Mouse (Mus musculus) T-helper 2 cell (primary cell): Measurements from ENCODE around the gene Fbxl17.

Experiments used
- in situ Hi-C: fragments of 300-600 bp; cut with MboI, MseI; formaldehyde crosslinking; loops from one replicate; pipeline ENCODE4 v1.15.1; 2025; ENCODE audit warnings: high pct_unique_total_duplicates

Gene Fbxl17

DNA sequence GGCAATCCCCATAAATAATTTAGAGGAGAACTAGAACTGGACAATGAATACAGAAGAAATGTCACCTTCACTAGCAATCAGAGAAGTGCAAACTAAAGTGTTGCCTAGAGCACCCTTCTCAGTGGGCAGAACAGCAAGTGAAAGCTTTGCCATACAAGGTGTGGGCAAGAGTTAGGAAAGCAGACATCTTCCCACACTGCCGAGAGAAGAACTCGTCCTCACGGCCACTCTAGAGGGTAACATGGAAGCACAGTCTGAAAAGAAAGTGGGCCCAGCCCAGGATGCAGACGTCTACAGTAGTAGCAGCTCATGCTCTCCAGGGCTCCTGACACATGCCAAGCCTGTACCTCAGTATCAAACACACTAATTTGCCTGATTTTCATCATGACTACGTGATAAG lies 387.0 kb downstream of the Fbxl17 start:
- in situ Hi-C loops = no loop called here

DNA sequence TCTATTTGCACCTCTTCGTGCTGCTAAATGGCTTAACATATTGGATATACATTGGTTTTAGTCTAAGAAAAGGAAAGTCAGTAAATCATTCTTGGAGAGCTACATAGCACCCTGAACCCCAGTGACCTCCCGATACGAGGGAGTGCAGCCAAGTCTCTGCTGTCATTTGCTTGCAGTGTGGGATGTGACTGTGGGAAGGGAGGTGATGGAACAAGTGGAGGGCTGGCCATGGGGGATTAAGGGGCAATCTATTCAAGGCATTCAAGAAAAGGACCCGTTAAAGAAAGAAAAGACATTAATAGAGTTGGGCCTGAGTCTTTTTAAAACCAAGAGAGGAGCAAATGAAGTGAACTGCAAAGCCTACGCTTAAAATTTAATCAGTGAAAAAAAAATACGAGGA lies 388.8 kb downstream of the Fbxl17 start:
- in situ Hi-C loops = no loop called here

DNA sequence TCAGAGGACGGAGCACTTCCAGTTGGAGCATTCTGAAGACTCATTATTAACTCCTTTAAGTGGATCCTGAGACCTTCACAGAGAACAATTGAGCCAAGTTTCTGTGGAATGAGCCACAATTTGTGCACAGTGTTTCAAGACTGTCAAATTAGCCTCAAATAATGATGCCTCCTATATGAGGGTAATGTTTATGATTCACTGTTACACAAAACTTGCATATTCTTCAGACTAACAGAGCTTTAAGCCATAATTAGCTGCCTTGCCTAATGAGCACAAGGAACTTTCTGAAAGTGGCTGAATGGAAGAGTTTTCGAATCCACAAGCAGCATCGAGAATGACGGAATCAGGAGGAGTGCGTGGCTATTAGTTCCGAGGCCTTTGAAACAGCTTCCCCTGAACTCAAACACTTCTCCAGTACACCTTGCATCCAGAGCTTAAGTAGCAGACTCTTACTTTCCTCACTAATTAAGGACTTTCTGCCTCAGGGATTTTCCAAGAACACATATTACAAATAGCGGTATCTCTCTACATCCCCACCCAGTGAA lies 389.5 kb downstream of the Fbxl17 start:
- in situ Hi-C loops = no loop called here

DNA sequence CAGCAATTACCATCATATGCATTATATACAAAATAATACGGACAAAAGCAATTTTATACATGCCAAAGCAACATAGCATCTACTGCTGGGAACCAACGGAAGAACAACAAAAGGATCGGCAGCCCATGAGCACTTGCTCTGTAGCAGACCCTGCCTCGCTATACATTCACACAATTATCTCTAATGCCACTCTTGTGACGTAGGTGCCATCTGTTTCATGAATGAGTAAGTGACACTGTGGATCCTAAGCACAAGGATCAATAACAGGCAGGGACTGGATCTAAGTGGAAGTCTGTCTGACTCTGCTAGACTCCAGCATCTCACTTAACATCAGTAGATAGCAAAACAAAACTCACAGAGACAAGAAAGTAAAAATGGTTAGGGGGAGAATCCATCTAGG lies 391.8 kb downstream of the Fbxl17 start:
- in situ Hi-C loops = no loop called here

DNA sequence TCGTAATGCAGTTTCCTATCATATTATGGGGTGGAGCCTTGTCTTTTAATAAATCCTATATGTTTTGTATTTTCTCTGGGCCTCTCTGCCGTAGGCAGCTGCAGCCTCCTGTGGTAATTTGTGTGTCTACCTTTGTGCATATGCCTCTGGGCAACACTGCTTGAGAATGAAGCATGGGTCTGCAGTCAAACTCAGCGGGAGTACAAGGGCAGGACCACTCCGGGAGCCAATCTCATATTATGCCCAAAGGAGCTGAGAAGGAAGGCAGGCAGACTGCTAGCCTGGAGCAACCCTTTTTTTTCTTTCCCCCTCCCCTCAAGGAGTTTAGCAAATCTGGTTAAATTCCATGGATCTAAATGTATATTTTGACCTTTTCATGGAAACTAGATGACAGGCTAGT lies 392.3 kb downstream of the Fbxl17 start:
- in situ Hi-C loops = no loop called here

DNA sequence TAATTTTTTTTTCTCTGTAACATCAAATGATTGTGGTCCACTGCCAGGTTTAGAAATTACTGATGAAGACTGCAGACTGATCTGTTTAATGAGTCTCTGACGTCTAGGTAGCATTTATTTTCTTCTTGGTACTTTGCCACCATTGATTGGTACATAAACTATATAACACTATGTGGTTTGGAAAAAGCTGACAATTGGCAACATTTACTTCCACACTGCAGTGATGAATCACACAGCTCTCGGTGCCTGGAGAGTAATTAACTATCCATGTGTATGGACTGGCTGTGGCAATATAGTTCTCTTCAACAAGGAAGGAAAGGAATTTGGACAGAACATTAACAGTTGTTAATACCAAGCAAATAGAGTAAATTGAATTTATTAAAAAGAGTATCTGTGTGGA lies 404.3 kb downstream of the Fbxl17 start:
- in situ Hi-C loops = no loop called here

DNA sequence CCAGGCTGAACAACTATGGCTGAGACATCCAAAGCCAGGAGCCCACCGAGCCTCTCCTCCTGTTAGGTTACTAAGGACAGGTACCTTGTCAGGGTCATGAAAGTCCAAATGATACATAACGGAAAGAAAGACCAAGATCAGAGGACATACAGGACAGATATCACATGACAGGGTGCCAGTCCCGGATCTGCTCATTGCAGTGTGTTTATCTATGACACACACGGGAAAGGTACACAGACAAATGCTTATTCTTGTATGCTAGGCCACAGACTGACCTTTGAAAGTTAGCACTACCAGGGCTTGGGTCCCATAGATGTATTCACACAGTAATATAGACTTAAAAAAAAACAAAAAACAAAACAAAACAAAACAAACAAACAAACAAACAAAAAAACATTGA lies 404.8 kb downstream of the Fbxl17 start:
- in situ Hi-C loops = no loop called here

DNA sequence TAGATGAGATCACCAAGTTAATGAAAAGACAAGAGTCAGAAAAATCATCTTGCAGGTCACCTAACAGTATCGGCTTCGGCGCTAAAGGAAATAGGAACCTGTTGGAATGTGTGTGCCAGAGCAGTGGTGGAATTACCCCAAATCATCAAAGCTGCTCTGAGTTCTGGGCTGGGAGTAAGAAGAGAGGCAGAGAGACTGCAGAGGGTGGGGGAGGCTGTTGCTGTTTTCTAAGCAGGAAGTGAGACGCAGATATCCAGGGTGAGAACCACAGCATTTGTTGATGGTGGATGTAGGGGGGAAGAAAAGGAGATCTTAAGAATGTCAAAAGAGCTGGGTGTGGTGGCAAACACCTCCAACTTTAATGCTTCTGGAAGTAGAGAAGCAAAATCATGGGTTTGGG lies 406.6 kb downstream of the Fbxl17 start:
- in situ Hi-C loops = no loop called here

DNA sequence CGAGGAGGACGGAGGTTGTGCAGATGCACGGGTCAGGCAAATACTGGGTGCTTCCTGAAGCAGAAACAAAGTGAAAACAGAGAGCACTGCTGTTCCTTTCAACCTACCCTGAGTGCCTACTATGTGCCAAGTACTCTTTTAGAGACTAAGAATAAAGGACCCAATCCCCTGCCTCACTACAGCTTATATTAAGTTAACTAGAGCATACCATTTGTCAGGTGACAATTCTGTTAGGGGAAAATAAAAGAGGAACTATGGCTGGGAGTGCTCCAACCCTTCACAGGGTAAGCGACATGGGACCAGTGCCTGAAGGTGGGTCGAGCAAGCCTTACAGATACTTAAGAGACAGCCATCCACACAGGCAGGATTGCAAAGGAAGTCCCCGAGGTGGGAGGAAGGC lies 407.0 kb downstream of the Fbxl17 start:
- in situ Hi-C loops = no loop called here

DNA sequence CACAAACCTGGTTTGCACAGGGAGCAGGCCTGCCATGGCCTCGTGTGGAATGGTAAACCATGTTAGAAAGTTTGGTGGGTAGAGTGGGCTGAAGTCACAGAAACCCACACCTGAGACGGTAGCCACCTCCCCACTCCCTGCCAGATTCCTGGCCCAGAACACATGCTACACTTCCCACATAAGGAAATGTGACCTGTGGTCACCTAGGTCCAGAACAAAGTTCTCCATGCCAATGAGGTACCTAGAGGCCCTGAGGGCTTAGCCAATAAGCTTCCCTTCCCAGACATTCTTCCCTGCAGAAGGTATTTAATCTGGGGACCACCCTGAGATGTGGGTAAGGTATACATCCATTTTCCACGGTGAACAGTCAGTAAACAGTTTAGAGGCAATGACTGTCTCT lies 409.7 kb downstream of the Fbxl17 start:
- in situ Hi-C loops = no loop called here

DNA sequence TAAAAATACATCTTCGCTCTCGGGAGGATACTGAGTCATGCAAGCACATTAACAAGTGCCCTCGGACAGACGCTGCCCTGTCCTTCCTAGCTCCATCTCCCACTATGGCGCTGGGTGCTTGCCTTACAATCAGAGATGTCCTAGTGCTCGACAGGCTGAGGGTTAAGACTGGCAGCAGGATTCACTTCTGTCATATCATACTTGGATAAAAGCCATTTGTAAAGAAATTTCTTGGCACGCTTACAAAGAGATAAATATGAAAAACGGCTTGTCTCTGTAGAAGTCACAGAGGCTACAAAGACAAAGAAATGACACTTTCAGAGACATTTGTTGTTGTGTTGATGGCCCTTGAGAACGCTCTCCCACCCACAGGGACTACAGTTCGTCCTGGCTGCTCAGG lies 412.6 kb downstream of the Fbxl17 start:
- in situ Hi-C loops = no loop called here

DNA sequence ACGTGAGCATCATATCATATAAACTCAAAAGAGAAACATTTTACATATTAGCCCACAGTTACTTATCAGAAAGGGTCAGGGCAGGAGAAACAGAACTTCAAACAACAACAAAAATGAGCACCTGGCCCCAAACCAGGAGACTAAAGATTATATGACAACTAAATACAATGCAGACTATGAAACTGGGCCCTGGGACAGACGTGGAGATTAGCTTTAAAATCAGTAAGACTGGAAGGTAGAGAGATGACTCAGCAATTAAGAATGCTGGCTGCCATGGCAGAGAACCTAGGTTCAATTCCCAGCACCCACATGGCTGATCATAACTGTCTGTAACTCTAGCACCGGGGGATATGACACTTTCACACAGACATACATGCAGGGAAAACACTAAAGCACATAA lies 413.3 kb downstream of the Fbxl17 start:
- in situ Hi-C loops = no loop called here

DNA sequence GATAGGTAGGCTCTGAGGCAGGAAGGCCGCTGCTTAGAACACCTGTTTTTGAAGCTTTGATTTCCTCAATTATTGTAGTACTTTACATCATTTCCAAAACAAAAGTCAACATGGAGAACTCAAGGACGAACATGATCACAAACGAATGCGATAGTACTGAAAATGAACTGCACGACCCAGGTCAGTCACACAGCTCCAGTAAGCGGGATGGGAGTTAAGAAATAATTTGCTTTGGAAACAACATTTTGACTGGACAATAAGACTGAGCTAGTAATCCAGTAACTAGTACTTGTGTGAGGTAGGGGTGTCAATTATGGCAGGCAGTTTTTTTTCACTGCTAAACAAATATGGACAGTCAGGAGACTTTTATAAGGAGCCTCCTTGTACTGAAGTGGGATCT lies 414.6 kb downstream of the Fbxl17 start:
- in situ Hi-C loops = no loop called here

DNA sequence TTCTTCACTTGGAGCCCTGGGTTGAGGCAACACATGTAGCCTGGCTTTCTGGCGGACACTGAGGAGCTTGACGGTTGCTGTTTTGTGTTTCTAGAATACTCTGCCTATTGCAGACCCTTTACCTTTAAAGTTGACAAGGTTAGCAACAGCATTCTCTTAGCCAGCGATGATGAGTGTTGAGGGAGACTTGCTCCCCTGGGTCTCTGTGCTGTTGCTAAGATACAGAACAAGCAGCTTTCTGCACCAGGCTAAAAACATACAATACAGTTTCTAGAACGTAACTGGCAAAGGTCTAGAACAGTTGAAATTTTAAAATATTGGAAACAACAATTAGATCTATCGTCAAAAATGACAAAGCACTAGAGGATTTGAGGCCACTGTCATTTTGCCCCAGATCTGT lies 420.7 kb downstream of the Fbxl17 start:
- in situ Hi-C loops = no loop called here

DNA sequence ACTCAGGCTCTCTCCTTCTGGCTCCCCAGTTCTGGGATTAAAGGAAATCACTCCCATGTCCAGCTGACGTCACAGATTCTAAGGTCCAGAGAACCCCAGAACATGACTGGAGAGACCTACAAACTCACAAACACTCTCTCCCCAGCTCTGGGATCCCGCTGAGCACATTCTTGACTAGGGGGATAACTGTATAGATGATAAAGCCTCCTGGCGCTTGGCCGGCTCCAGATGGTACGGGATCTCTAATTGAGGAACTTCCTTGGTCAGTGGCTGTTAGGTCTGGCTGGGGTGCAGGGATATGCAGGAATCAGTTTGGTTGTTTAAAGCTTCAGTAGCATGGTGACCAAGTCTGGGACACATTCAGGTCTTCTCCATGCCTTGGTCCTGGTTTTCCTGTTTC lies 422.3 kb downstream of the Fbxl17 start:
- in situ Hi-C loops = no loop called here

DNA sequence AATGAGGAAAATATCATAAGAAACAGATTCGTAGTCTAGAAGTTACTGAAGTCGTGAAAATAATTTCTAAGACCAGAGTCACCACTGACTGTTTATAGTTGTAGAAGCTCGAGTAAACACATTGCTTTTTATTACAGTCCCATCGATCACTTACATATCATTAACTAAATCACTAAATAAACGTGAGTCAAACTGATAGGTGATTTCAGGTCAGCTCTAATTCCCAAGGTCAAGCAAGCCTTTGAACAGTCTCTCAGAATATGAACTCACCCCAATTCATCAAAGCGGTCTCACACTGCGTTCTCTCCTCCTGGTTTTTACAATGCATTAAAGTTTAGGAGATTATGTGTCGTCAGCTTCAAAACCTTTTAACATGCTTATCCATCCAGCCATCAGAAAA lies 423.2 kb downstream of the Fbxl17 start:
- in situ Hi-C loops = no loop called here

DNA sequence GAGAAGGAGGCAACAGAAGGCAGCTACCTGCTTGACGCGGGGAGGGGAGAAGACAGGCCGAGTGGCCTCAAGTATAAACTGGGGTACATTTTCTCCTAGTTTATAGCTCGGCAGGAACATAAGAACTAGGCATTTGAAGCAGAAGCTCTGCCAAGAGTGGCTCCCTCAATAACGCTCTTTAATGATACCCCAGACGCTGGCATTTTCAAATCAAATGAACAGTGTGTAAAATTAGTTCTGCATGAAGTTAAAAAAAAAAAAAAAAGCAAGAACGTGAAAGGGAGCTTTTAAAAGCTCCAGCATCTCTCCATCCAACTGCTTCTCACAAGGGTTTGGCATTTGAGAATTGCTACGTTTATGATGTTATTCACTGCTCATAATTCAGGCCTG lies 423.8 kb downstream of the Fbxl17 start:
- in situ Hi-C loops = no loop called here

DNA sequence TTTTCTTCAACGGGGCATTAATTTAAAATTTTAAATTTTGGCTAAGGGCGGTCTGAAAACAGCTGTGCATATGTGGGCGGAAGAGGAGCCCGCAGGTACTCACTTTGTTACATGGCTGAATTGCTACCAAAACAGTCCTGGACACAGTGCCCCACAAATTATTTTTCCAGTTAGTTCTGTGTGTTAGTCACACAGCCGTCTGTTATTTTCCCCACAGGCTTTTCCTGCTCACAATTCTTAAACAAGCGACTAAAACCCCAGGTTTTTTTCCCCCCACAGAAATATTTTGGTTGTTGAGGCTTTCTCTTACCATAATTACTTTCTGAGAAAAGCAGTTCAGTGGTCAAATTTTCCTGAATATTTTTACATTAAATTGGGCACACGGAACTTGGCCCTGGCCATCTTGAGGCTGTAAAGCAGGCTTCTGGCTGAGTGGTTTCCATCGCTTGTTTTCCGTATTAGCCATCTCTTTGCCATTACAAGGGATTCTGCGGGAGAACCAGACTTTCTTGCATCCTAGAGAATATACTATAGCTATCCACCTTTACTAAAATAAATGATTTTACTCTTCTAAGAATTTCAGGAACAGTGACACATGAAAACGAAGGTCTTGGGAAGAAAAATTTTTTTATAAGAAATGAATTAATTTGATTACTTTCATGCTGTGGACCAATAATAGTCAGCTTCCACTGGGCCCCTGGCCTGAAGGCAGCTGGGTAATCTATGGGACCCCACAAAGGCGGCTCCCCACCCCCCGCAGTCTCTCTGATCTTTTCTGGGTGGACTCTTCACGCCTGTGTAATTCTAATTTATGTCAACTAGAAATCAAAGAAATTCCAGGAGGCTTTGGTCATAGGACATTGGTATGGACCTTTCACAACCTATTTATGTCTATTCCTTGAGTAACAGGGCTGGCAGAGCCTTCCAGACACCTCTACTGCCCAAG lies 424.5 kb downstream of the Fbxl17 start:
- in situ Hi-C loops = no loop called here

DNA sequence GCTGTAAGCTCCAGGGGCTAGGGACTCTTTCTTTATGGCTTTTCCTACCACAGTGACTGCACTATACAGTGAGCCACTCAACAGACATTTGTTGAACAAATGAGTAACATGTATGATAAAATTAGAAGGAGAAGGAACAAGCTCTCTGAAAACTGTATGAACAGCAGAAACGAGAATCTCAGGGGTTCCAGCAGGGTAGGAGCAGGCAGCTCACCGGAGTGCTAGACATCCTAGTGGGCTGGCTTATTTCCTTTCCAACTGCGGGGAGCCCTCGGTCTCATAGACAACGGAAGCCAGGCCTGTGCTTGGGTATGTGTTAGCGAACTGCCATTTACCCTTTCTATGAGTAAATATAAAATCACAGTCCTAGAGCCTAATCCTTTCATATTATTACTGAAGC lies 426.5 kb downstream of the Fbxl17 start:
- in situ Hi-C loops = no loop called here

DNA sequence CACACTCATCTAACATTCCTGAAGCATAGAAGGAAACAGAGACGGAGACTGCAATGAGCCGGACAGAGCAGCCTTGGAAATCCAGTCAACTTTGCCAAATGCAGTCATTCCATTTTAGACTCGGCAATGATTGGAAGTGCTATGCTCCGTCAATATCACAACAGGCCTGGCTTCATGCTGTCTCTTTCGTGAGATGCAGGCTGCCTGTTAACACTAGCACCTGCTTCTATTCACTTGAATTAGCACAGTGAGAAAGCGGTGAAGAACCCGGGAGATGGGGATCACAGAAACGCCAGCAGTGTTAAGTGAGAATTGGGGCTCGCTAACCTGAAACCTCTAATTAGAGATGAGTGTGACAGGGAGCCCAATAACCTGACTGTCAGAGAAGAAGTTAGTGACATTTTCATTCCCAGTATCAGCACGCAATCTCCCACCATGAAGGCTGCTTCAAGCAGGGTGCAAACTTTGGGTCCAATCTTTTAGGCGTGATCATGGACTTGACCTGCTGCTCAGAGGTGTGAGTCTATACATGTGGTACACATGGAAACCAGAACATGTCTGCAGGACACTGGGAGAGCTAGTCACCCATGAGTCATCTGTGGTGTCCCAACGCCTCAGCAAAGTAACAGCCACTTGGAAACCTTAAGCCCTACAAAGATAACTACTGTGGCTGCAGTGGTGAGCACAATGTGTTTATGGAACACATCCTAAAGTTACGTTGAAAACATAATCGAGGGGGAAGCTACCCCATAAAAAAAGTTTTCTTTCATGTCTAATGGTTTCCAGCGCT lies 428.5 kb downstream of the Fbxl17 start:
- in situ Hi-C loops = no loop called here

DNA sequence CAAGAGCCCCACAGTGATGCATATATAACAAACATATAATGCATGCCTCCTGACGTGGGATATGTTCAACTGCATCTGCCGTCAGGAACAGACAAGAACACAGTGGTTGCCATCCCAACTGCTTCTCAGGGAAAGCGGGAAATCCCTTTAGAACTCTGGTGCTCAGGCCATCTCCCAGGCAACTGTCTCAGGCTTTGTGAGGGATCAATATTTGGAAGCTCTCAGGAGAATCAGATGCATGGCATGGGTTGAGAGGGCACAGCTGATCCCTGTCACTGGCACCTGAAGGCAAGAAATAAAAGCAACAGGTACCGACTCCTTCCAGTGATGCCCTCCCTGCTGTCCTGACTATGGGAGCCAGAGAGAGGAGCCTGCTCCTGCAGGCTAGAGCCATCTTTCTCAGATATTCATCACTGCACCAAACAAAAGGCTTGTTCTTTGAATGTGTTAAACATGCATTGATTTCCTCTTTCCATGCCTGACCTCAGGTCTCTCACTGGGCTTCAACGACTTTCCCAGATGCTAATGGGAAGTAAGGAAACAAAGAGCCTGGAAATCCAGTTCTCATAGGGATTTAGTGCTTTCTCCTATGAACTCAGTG lies 429.6 kb downstream of the Fbxl17 start:
- in situ Hi-C loops = no loop called here

DNA sequence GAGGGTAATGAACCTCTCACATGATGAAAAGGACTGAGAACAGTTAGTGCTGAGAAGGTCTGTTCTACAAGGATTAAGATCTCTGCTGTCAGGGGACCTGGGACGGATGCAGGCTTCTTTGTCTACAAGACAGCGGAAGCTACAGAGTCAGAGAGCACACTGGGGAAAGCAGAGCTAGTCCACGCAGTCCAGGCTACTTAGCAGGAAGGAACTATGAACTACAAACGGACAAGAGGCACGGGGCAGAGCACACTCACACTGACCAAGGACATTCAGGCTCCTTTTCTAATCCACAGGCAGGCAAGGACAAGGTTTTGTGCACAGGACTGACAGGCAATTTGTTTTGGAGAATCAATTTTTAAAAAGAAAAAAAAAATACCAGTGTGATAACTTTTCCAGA lies 437.0 kb downstream of the Fbxl17 start:
- in situ Hi-C loops = no loop called here
